Comparison of ENCODE assay signal across 8 mouse cellular contexts in genomic region chr2:162931674-162932650, GRCm38 (mm10). TPM values are rescaled to one million over a fixed set of nuclear protein-coding genes. Genes with fewer than 3 reads are reported as not detected.
DNase-seq lines count a peak whose midpoint lies in the region; TF ChIP-seq lines count a peak whose summit lies in the region.

No protein-coding gene starts in this region.

- DNase-seq in adrenal gland, adult 18-20 months (ENCODE audit: low spot score in 2 of 2): peak; percentile 58 to 68
- DNase-seq in gastrocnemius, postnatal 10 days: peak; percentile 72
- DNase-seq in induced T-regulatory cell, adult 2 months (ENCODE audit: low read depth): peak; percentile 83
- DNase-seq in left cerebral cortex, postnatal 36 days (ENCODE audit: low spot score in 2 of 2): peak; percentile 74 to 75
- peak; percentile 67 for DNase-seq in mesoderm, embryonic 11.5 days (ENCODE audit: low read depth, low spot score)
- DNase-seq in right cerebral cortex, postnatal 14 days: peak; percentile 70
- peak; percentile 84 for DNase-seq in yolk sac, embryonic 10.5 days (ENCODE audit: low spot score)

- peak overlapping the region; percentile 46 for H3K4me3 ChIP-seq in cortical plate, adult 2 months (ENCODE audit: insufficient read depth, low read length)

- intact Hi-C loops in left cerebral cortex, postnatal 36 days (cut with DNase I): loop anchor here (5.0 kb wide), 2 partner anchors 85 to 485 kb away; partner anchors contain the start of gene Ift52

- H3K4me1 ChIP-seq in cortical plate, adult 2 months (ENCODE audit: control insufficient read depth, insufficient read depth, low read length): peaks cover 5% of the 10 kb centered on the region

- H3K27ac ChIP-seq in cortical plate, adult 2 months (ENCODE audit: insufficient read depth, low read length): peak overlapping the region; percentile 99

- TF ChIP-seq POLR2A in cortical plate, adult 2 months (IDR thresholded peaks at IDR 0.05; ENCODE audit: extremely low read depth, insufficient read depth, low read length): peak; percentile 19; the same call in 1 of the 2 replicates

- TF ChIP-seq CTCF in cortical plate, adult 2 months (IDR thresholded peaks at IDR 0.05; ENCODE audit: extremely low read depth, insufficient read depth, low read length): no peak

RNA-seq across cellular contexts. Expression of gene Srsf6, which starts 0.6 kb away (rescaled TPM):
- 100 to 1,000 TPM; 172 to 220 TPM for total RNA-seq in adrenal gland, adult 18-20 months (2021)
- polyA plus RNA-seq in cortical plate, adult 2 months (2012; rRNA removed): 129 and 140 TPM in 2 replicates
- total RNA-seq in gastrocnemius, postnatal 10 days (2021): 10 to 100 TPM; 73.5 to 96.2 TPM
- total RNA-seq in left cerebral cortex, postnatal 36 days (2021): 100 to 1,000 TPM in 1 of 2 experiments, 10 to 100 TPM in 1; 69.7 to 123 TPM

RNA-seq across cellular contexts. Expression of gene L3mbtl1, which starts 11.3 kb away (rescaled TPM):
- under 1 TPM in 1 of 2 experiments, not detected in 1; 0.51 TPM for total RNA-seq in adrenal gland, adult 18-20 months (2021)
- polyA plus RNA-seq in cortical plate, adult 2 months (2012; rRNA removed): 17.5 and 19.4 TPM in 2 replicates
- total RNA-seq in gastrocnemius, postnatal 10 days (2021): under 1 TPM; 0.33 to 0.45 TPM
- total RNA-seq in left cerebral cortex, postnatal 36 days (2021): 10 to 100 TPM; 11.4 to 21.7 TPM

RNA-seq across cellular contexts. Expression of gene Sgk2, which starts 55.2 kb away (rescaled TPM):
- under 1 TPM in 1 of 2 experiments, not detected in 1; 0.63 TPM for total RNA-seq in adrenal gland, adult 18-20 months (2021)
- polyA plus RNA-seq in cortical plate, adult 2 months (2012; rRNA removed): 2.4 and 2.8 TPM in 2 replicates
- not detected for total RNA-seq in gastrocnemius, postnatal 10 days (2021)
- total RNA-seq in left cerebral cortex, postnatal 36 days (2021): under 1 TPM; 0.57 to 0.79 TPM

Comparison
In these comparisons a context has a peak if more than half of its experiments do, and no peak if none do; other contexts are left out.
1. Peak in every context shown above with its lines: DNase-seq, H3K4me3 ChIP-seq and H3K27ac ChIP-seq.
2. RNA of gene L3mbtl1, which starts 11.3 kb away (total RNA-seq): 11.4 to 21.7 TPM in left cerebral cortex, postnatal 36 days; 0.51 TPM in adrenal gland, adult 18-20 months and 0.33 to 0.45 TPM in gastrocnemius, postnatal 10 days; every median in the first group is over 4 times any median in the second.